Mouse (Mus musculus) spleen, adult 18-20 months (tissue): ENCODE measurements around the gene Usp28.

Source experiments
- DNase-seq, 2 experiments: peaks; one replicate each; pipeline ENCODE4 v3.0.0; 2022; ENCODE audit warnings: mixed read lengths in 2 of 2

The Usp28 gene

DNA sequence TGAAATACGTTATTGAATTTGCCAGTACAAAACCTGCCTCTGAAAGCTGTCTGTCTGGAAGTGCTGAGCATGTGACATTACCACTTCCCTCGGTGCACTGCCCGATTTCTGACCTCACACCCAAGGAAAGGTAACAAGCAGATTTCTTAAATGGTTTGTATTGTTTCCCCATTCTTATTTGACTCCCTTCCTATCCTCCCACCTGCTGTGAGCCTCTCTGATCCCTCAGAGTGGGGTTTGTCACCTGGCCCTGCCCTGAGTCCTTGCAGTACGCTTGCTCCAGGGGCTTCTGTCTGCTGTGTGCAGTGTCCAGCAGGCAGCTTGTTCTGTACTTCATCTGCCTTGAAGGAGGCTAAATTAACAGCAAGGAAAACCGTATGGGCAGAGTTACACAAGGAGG is 38.8 kb downstream of the Usp28 start:
- DNase-seq = no peak

DNA sequence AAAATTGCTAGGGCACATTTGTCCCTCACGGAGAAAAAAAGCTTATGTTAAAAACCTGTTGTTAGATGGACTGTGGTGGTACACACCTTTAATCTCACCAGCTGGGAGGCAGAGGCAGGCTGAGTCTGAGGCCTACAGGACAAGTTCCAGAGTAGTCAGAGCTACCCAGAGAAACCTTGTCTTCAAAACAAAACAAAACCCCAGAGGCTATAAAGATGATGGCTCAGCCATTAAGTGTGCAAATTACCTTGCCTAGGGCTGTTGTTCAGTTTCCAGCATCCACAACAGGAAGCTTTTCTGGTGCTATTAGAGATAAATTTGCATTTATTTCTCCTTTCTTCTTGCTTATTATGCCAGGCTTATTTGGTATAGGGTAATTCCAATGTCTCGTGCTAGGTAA is 39.4 kb downstream of the Usp28 start:
- no peak for DNase-seq

DNA sequence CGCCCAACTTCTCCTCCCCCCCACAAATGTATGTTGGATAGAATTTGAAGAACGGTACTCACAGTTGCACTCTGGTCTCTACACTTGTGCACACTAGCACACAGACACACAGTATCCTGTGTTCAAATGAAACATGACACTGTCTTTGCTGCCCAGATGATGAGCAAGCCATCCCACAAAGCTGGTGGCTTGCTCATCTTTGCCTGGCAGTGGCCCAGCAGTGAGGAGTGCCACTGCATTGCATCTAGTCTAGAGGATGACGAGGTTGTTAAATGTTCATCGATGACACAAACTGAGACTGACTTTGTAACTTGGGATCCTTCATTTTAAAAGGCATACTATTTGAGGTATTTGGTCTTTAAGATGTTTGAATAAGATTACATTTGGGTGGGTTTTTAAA is 49.6 kb downstream of the Usp28 start:
- no peak for DNase-seq

DNA sequence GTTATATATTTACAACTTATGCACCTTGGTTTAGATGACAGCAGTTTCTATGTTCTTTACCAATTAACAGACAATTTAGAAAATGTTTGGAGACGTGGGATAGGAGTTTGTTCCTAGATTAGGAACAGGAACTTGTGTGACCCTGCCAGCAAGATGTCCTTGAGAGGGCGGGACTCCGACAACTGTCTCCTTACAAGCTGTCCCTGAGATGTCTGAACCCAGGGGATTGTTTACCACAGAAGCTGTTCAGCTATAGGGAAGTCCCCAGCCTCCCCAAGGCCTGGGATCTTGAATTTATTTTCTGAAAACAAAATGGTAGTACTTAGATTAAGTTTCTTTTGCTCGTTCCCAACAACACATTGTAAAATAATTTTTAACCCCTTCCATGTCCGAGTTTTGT is 65.7 kb downstream of the Usp28 start:
- DNase-seq = no peak

DNA sequence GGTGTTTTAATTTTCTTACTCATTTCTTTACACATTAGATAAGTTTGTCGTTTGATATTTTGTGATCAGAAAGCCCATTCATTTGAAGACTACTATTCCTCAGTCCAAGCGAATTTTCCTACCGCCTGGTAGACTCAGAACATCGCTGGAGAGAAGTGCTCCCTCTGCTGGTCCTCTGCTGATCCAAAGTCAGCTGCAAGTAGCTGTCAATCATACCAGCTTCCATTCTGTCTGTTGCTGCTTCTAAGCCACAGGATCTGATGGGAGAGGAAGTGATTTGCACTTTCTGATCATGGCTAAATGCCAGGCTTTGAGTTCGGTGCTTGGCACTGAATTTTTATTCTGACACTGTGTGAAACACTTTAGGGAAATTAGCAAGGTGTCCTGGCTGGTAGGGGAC is 66.2 kb downstream of the Usp28 start:
- DNase-seq = peak; percentile 10 to 57

DNA sequence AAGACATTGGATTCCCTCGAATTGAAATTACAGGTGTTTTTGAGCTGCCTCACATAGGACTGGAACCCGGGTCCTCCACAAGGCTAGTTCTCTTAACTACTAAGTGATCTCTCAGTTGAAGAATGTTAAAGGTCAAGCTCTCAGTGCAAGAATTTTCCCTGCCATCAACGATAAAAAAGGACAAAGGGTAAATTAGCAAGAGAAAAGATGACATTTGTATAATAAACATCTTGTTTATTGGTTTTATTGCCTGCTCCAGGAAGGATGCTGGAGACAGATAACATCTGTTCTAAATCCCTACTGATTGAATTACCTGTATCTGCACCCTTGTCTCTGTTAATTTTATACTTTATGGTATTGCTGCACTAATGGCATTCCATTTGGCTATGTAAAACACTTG is 68.9 kb downstream of the Usp28 start:
- DNase-seq = no peak

DNA sequence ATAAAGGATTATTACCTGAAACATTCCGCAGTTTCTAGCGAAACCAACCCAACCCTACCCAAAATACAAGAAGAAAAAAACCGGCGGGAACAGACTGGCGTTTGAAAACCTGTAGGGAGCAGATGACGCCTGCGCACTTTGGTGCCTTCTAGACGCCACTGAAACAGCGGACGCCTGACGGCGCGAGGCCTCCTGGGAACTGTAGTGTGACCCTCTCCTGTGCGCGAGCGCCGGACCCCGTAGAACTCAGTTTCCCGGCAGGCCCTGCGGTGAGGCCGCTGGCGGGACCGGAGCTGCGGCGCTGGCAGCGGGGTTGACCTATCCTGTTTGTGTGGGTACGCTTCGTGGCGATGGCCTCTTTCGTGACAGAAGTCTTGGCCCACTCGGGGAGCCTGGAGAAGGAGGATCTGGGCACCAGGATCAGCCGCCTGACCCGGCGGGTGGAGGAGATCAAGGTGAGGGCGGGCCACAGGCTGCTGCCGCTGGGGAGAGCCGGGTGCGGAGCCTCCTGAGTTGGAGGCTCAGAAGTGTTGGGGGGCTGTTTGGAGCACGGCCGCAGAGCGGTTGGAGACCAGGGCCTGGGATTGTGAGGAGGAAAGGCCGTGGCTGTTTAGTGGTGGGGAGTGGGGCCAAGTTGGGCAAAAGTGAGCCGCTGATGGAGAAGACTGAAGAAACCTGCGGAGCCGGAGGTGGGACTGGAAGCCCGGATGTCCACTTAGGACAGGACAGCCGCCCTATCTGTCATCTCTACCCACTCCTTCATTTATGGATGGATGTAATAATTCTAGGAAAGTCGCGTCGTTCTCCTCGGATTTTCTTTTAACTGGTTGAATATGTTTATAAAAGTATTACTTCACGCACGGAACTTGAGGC is 70.4 kb downstream of the Usp28 start, which contains the start of gene Zw10:
Zw10 (plus strand) TSS at position 281 of the 873 bp plus-strand sequence.
- DNase-seq = peak; percentile 87 to 90

DNA sequence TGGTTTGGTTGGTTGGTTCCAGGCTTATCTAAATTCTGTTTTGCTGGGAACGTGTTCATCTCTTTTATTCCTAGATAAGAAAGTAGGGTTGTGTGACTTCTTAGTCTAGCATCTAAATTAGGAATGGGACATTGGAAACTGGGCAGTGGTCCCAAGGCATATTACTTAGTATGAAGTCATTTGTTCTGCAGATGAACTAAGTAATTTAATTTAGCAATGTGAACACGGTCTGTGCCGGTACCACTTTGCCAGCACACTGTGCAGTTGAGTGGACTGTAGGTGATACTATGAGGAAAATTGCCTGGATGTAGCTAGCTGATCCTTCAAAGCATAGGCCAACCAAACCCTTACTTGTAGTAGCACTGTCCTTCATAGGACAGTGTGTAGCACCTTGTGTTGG is 91.7 kb downstream of the Usp28 start:
- DNase-seq = no peak

DNA sequence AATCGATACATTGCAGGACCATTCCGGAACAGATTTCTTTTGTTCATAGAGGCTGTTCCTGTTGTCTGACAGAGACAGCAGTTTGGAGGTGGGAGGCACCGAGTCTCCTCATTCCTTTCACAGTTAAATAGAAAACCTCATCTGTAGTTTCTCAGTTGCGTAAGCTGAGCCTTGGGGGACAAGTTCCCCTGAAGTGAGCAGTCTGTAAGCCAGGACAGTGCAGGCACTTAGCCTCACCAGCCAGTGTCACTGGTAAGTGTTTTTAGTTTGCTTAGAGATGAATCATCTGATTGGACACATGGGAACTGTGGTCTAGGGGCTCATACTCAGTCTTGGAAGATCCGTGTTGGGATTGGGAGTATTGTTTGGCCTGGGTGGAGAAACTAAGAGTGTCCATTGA is 95.9 kb downstream of the Usp28 start, which contains the start of gene Tmprss5:
Tmprss5 (plus strand) TSS at position 154 of the 400 bp plus-strand sequence.
- no peak for DNase-seq

DNA sequence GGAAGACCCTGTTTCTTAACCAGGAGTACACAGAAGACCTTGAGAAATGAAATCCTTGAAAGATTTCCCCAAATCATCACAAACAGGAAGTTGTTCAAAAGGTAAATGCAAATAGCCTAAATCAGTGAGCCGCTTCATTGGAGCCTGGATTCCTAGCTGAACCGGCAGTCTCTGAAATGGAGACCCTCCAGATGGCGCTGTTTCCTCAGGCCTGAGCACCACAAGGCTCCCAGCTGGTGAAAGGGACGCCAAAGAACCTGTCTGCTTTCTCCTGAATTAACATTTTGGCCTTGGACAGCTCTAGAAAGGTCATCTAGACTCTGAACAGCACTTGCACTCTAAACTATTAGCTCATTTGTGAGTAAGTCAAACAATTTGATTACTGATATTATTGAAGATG is 96.4 kb downstream of the Usp28 start:
- peak in 1 of 2 experiments; percentile 27 for DNase-seq

DNA sequence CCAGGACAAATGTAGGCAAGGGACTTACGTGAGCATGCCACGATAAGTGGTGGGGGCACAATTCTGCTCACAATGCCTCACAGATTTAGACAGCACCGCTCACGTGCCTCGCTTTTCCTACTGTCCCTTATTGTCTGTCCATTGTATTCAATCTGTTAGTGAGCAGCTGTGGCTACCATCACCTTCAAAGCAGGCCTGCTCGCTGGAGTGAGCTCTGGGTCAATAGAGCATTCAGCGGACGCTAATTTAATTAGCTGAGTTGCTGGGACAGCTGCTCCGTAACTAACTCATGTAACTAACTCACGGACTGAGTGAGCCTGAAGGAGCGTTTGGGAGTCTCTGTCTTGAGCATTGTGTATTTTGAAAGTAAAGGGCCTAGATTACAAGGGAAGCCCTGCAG is 102.1 kb downstream of the Usp28 start:
- DNase-seq = no peak
